Mouse (Mus musculus): ENCODE results near the gene Galnt15.

- TF ChIP-seq CTCF (IDR thresholded peaks at IDR 0.05): no peak
- TF ChIP-seq EP300 (IDR thresholded peaks at IDR 0.05): no peak
Observed at GRCm38 (mm10) chr14:32057664-32058063, 28.9 kb downstream of the Galnt15 start.

All from lung, postnatal 0 days (tissue).